Mouse (Mus musculus) liver, postnatal 0 days (tissue): ENCODE results near the gene Dhx35. TPM values are rescaled to one million over a fixed set of nuclear protein-coding genes. Genes with fewer than 3 reads are reported as not detected.

Source experiments
- ATAC-seq: fragments of 200-750 bp; cut with Nextera tagmentation; 2 replicates; pipeline ENCODE4 v1.8.0; 2017; ENCODE audit warnings: mild to moderate bottlenecking, moderate library complexity
- DNase-seq: peaks from one replicate; pipeline ENCODE4 v3.0.0-alpha.2; 2016
- H3K27ac ChIP-seq: fragments of 300-500 bp; sonication (generic); 2 replicates; pipeline ENCODE4 v1.5.1; 2014; ENCODE audit warnings: antibody characterized with exemption, moderate library complexity, mild to moderate bottlenecking, low read depth
- H3K27me3 ChIP-seq: fragments of 300-500 bp; sonication (generic); 2 replicates; pipeline ENCODE4 v1.6.1; 2014; ENCODE audit warnings: low read length, control low read depth, mixed read lengths; ENCODE audit not compliant: insufficient read depth
- H3K36me3 ChIP-seq: fragments of 300-500 bp; sonication (generic); replicated peaks from 2 replicates; pipeline ENCODE4 v1.6.1; 2014; ENCODE audit warnings: mild to moderate bottlenecking, control low read depth, low read length, moderate library complexity, mixed read lengths; ENCODE audit not compliant: insufficient read depth
- H3K4me1 ChIP-seq: fragments of 300-500 bp; sonication (generic); 2 replicates; pipeline ENCODE4 v1.6.1; 2014; ENCODE audit warnings: antibody characterized with exemption, mild to moderate bottlenecking, control low read depth; ENCODE audit not compliant: insufficient read depth
- H3K4me2 ChIP-seq: fragments of 300-500 bp; sonication (generic); 2 replicates; pipeline ENCODE4 v1.6.1; 2014; ENCODE audit warnings: low read depth, mild to moderate bottlenecking, low read length, moderate library complexity, mixed read lengths
- H3K4me3 ChIP-seq: fragments of 300-500 bp; sonication (generic); 2 replicates; pipeline ENCODE4 v1.5.1; 2014; ENCODE audit warnings: low read depth, low read length
- H3K9ac ChIP-seq: fragments of 300-500 bp; sonication (generic); replicated peaks from 2 replicates; pipeline ENCODE4 v1.6.1; 2014; ENCODE audit warnings: mild to moderate bottlenecking, moderate library complexity
- H3K9me3 ChIP-seq: fragments of 300-500 bp; sonication (generic); 2 replicates; pipeline ENCODE4 v1.6.1; 2016; ENCODE audit warnings: mild to moderate bottlenecking, control low read depth, low read length, mixed read lengths
- CTCF ChIP-seq: sonication (generic); IDR thresholded peaks from 2 replicates; pipeline ENCODE4 v1.5.1; 2016; ENCODE audit warnings: antibody characterized with exemption, low read depth
- EP300 ChIP-seq: IDR thresholded peaks from 2 replicates; pipeline ENCODE4 v1.6.1; 2016; ENCODE audit warnings: antibody characterized with exemption, low read depth, mild to moderate bottlenecking
- WGBS: fragments of 180-500 bp; shearing (Covaris S2); extraction: QIAGEN DNeasy Blood & Tissue Kit; methylation state at CpG from one replicate; pipeline ENCODE4 v1.1.7; 2014; ENCODE audit not compliant: insufficient replicate concordance; 5-methylcytosine and 5-hydroxymethylcytosine counted together
- polyA plus RNA-seq: library from polyadenylated mRNA; unstranded; fragments of >200 nt; fragmentation: Nextera tagmentation; extraction: Ambion mirVana; gene quantifications from 2 replicates; pipeline ENCODE4 v1.2.1, GENCODE M21; 2015

Gene Dhx35
- polyA plus RNA-seq, 1 experiment from 2014 or later, result 3.6 TPM

DNA sequence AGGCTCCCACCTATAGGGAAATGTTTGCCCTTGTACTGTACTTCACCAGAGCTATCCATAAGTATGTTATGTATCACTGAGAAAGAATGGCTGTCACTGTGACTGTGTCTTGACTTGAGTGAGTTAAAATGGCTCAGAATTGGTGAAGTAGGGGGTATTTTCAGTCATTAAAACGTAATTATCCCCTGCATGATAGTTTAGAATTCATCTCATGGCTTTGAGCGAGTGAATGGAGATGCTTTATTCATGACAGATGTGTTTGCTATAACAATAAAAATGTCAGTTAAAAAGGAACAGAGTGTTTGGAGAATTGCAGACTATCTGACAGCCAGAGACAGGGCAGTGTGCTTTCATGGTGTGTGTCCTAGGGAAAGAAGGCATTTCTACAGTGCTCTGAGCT is 51.6 kb downstream of the Dhx35 start:
- peaks cover 21% of the 10 kb centered on the region for H3K36me3 ChIP-seq
- ATAC-seq (no peak), DNase-seq (no peak)
- WGBS, result 82% methylated on average over 2 of the region's 2 CpGs
- H3K9me3 ChIP-seq, result no peaks in the 10 kb centered on the region
- H3K27me3 ChIP-seq, result no peaks in the 10 kb centered on the region
- TF ChIP-seq EP300 (no peak), CTCF (no peak)
- no peak overlapping the region for H3K27ac ChIP-seq
- H3K4me2 ChIP-seq, result no peak overlapping the region
- H3K4me3 ChIP-seq, result no peak overlapping the region
- H3K4me1 ChIP-seq, result no peaks in the 10 kb centered on the region
- H3K9ac ChIP-seq, result no peak overlapping the region

- WGBS, result 85% methylated on average over 3 of the region's 3 CpGs
- H3K9ac ChIP-seq, result no peak overlapping the region
- no peak overlapping the region for H3K4me2 ChIP-seq
- no peaks in the 10 kb centered on the region for H3K9me3 ChIP-seq
- TF ChIP-seq EP300 (no peak), CTCF (no peak)
- H3K4me3 ChIP-seq, result no peak overlapping the region
- ATAC-seq, result no peak
- no peaks in the 10 kb centered on the region for H3K4me1 ChIP-seq
- DNase-seq, result no peak
- H3K27me3 ChIP-seq, result no peaks in the 10 kb centered on the region
- peaks cover 9% of the 10 kb centered on the region for H3K36me3 ChIP-seq
- H3K27ac ChIP-seq, result no peak overlapping the region
Measured at GRCm38 (mm10) chr2:158847991-158848390, 53.4 kb downstream of the Dhx35 start.

GRCm38 (mm10) chr2:158849416-158849815 is 54.8 kb downstream of the Dhx35 start:
- no peak for TF ChIP-seq EP300
- TF ChIP-seq CTCF, result no peak
- Histone ChIP-seq H3K9me3 (no peaks in the 10 kb centered on the region), H3K4me1 (no peaks in the 10 kb centered on the region), H3K36me3 (peaks cover 9% of the 10 kb centered on the region), H3K27me3 (no peaks in the 10 kb centered on the region), H3K4me2 (no peak overlapping the region), H3K4me3 (no peak overlapping the region), H3K27ac (no peak overlapping the region), H3K9ac (no peak overlapping the region)
- WGBS, result 72% methylated on average over 9 of the region's 9 CpGs
- ATAC-seq (no peak), DNase-seq (peak; percentile 27)

DNA sequence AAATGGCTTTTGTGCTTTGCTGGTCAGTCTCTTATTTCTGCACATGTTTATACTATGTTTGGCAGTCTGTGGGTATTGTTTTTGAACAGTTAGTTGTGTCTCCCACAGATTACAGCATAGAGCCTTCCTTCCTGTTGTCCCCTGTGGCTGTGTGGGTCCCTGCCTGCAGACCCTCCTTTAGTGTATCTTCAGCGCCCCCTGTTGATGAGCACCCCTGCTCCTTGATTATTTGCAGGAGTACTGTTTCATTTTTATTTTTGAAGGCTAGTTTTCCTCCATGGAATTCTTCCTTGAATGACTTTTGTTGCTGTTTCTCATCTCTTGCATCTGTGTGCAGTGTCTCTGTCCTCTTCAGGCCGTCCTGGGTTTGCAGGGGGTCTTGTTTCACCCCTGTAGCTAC is 58.0 kb downstream of the Dhx35 start:
- H3K27me3 ChIP-seq, result no peaks in the 10 kb centered on the region
- 26% methylated on average over 2 of the region's 2 CpGs for WGBS
- peak; percentile 55 for DNase-seq
- no peak overlapping the region for H3K27ac ChIP-seq
- no peak overlapping the region for H3K9ac ChIP-seq
- ATAC-seq, result no peak
- peaks cover 15% of the 10 kb centered on the region for H3K36me3 ChIP-seq
- no peak overlapping the region for H3K4me2 ChIP-seq
- TF ChIP-seq CTCF, result peak; percentile 63
- TF ChIP-seq EP300, result no peak
- no peaks in the 10 kb centered on the region for H3K9me3 ChIP-seq
- no peak overlapping the region for H3K4me3 ChIP-seq
- no peaks in the 10 kb centered on the region for H3K4me1 ChIP-seq

DNA sequence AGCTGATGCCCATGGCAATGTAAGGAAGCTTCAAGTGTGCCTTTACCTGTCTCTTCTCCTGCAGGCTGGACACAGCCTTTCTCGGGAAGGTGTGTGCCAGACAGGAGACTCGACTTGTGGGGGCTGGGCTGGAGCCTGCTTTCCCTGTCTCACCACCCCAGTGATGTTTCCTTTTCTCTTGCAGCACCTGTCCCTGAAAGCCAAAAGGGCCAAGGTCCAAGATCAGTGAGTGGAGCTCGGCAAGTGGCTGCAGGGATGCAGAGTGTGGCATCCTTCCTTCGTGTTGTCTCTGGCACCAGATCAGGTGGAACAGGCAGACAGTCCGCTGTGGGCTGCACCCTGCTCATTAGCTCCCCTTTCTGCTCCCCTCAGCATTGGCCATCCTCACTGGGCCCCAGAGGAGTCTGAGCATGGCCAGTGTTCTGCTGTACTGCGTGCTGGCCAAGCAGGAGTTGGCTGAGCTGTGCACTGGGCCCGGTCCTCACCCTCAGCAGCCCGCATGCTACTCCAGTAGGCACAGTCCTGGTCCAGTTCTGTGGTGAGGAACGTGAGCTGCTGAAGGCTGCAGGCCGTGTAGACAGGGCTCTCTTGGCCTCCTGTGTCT is 62.4 kb downstream of the Dhx35 start:
- no peak overlapping the region for H3K4me2 ChIP-seq
- no peak overlapping the region for H3K27ac ChIP-seq
- DNase-seq (no peak), ATAC-seq (no peak)
- H3K9me3 ChIP-seq, result no peaks in the 10 kb centered on the region
- H3K36me3 ChIP-seq, result peaks cover 9% of the 10 kb centered on the region
- WGBS, result 82% methylated on average over 10 of the region's 10 CpGs
- H3K9ac ChIP-seq, result no peak overlapping the region
- no peaks in the 10 kb centered on the region for H3K4me1 ChIP-seq
- H3K27me3 ChIP-seq, result no peaks in the 10 kb centered on the region
- no peak overlapping the region for H3K4me3 ChIP-seq
- TF ChIP-seq CTCF (no peak), EP300 (no peak)

- peak; percentile 52 for DNase-seq
- H3K9ac ChIP-seq, result no peak overlapping the region
- H3K27me3 ChIP-seq, result no peaks in the 10 kb centered on the region
- peaks cover 9% of the 10 kb centered on the region for H3K36me3 ChIP-seq
- no peak overlapping the region for H3K27ac ChIP-seq
- no peak overlapping the region for H3K4me3 ChIP-seq
- TF ChIP-seq EP300 (no peak), CTCF (no peak)
- no peaks in the 10 kb centered on the region for H3K9me3 ChIP-seq
- no peaks in the 10 kb centered on the region for H3K4me1 ChIP-seq
- 82% methylated on average over 15 of the region's 15 CpGs for WGBS
- no peak overlapping the region for H3K4me2 ChIP-seq
- no peak for ATAC-seq
Measured at GRCm38 (mm10) chr2:158857579-158857978, 63.0 kb downstream of the Dhx35 start.
